Mouse (Mus musculus): ENCODE data around the gene Olfr1510. TPM values are rescaled to one million over a fixed set of nuclear protein-coding genes. Genes with fewer than 3 reads are reported as not detected.
"Not testable (repeated sequence)": the region's sequence is repeated elsewhere in the genome, so short reads cannot be mapped to it uniquely, and the experiment has no call there.

Gene Olfr1510
- not detected for total RNA-seq (2021)
- long read RNA-seq, experiment 1: 0 reads
- long read RNA-seq, experiment 2: 0 reads

DNA sequence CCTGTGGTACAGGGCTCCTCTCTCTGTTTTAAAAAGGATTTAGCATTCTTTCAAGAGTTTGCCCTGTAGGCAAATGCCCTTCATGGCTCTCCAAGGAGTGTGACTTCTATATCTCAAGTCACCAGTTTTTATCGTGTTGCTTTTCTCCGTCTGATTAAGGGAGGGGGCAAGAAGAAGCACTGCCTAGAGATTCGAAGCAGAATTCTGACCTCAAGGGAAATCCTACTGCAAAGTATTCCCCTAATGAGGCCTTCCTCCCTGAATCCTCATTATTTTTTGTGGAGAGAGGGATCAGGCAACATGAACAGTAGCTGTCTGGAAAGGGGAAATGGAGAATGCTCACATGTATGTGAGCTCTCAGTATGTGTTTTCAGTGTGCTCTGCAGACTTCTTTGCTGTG lies at the start of gene Olfr1510:
Gene Olfr1510 (minus strand): TSS at position 101 of the 400 bp plus-strand sequence.
- intact Hi-C loops (cut with DNase I; ENCODE audit: low total_unique reads): no loop called here
- DNase-seq: no peak

DNA sequence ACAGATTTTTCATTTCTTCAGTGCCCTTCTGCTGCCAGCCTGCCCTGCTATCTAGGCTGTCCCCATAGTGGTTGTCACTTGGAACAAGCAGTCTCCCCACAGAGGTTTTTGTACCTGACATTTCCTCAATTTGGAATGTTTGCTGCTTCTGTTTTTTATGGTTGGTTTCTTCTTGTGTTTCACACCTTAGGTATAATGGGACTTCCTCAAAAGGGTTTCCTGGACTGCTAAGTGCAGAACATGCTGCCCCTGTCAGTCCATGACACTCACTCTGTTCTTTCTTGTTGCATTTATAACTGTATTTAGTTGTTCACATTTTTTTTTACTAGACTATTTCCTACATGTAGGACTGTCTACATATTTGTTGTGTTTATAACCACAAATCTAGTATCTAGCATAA lies 47.8 kb upstream of the Olfr1510 start:
- intact Hi-C loops (cut with DNase I; ENCODE audit: low total_unique reads): no loop called here
- DNase-seq: no peak

DNA sequence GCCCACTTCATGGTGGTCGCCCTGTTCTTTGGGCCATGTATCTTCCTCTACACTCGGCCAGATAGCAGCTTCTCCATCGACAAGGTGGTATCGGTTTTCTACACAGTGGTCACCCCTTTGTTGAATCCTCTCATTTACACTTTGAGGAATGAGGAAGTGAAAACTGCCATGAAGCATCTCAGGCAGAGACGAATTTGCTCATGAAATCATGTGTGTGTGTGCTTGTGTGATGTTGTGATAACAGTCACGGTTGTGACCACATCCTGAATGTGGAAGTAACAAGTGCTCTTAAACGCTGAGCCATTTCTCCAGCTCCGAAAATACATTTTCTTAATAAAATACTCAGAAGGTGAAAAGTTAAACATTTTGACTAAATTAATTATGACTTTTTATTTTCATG lies 37.0 kb upstream of the Olfr1510 start:
- intact Hi-C loops (cut with DNase I; ENCODE audit: low total_unique reads): no loop called here
- DNase-seq: no peak

DNA sequence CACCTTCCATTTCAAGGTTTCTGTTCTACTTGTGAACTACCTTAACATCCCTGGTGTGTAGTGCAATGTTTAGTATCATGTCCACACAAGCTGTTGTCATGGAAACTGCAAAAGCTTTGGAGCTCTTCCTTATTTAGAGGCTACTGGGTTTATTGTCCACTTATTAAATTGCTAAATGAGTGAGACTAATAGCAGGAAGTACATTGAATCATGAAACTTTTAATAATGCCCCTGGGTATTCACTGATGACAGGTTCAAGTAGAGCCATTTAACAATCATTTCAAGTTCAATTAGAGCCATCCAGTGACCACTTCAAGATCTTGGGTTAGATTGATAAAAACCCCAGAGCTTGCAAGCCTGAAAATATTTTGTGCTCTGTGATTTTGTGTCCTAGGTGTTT lies 28.5 kb upstream of the Olfr1510 start, which contains the start of gene Olfr1509:
Gene Olfr1509 (plus strand): TSS at position 301 of the 400 bp plus-strand sequence.
- intact Hi-C loops (cut with DNase I; ENCODE audit: low total_unique reads): no loop called here
- no peak for DNase-seq

DNA sequence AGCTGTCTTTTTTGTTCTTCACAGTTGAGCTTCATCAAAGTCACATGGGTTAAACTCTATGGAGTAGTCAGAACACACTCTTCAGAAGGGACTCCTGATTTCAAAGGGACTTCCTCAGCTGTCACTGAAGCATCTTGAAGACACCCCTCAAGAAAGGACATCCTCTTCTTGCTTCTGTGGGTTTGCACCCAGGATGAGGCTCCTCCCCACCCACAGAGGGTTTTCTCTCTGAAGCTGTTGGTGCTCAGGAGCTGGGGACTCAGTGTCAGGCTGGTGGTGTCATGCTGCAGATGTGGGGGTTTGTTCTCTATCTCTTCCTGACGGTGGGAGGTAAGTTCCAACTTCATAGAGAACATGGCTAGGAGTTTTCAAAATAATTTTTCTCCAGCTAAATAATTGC lies 13.5 kb upstream of the Olfr1510 start:
- DNase-seq: no peak
- intact Hi-C loops (cut with DNase I; ENCODE audit: low total_unique reads): no loop called here

DNA sequence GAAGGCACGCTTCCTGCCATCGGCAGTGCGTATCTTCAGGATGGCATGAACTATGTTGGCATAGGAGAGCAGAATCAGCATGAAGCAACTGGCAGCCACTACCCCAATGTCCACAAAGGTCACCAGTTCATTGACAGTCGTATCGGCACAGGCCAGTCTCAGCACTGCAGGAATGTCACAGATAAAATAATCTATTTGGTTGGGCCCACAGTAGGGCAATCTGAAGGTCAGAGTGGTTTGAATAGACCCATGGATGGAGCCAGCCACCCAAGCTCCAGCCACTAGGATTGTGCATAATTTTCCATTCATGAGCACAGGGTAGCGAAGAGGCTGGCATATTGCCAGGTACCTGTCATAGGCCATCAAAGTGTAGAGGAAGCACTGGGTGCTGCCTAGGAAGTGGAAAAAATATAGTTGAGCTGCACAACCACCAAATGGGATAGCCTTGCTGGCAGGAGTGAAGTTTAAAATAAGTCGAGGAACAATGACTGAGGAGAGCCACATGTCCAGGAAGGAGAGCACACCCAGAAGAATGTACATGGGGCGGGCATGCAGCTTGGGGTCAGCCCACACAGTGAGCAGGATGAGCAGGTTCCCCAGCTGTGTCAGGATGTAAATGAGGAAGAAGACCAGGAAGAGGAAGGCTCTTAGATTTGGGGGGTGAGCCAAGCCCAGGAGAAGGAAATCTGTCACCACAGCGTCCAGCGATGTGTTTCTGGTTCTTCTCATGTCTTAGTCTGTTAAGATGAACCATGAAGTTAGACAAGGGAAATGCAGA lies 3.8 kb downstream of the Olfr1510 start:
- intact Hi-C loops (cut with DNase I; ENCODE audit: low total_unique reads); DNase-seq: not testable (repeated sequence)

DNA sequence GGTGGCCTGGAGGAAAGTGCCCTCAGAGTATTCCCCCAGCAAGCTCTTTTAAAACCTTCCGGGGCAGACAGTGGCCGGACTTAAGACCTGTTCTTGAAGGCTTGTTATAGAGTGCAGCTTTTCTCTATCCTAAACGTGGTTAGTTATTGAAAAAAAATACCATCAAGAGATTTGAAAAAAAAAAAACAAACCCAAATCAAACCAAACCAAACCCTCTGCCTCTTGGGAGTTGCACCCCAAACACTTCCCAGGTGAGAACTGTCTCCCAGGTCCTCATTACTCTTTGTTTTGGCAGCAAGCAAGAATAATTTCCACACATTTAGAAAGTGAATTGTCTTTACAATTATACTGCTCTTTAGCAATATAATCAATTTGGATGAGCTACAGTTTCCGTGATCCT lies 16.9 kb downstream of the Olfr1510 start, which contains the start of gene Olfr1511:
Gene Olfr1511 (minus strand): TSS at position 101 of the 400 bp plus-strand sequence.
- DNase-seq: no peak
- intact Hi-C loops (cut with DNase I; ENCODE audit: low total_unique reads): no loop called here

DNA sequence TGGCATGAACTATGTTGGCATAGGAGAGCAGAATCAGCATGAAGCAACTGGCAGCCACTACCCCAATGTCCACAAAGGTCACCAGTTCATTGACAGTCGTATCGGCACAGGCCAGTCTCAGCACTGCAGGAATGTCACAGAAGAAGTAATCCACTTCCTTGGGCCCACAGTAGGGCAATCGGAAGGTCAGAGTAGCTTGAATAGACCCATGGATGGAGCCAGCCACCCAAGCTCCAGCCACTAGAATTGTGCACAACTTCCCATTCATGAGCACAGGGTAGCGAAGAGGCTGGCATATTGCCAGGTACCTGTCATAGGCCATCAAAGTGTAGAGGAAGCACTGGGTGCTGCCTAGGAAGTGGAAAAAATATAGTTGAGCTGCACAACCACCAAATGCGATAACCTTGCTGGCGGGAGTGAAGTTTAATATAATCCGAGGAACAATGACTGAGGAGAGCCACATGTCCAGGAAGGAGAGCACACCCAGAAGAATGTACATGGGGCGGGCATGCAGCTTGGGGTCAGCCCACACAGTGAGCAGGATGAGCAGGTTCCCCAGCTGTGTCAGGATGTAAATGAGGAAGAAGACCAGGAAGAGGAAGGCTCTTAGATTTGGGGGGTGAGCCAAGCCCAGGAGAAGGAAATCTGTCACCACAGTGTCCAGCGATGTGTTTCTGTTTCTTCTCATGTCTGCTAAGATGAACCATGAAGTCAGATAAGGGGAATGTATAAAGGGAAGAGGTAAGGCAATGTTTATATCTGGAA lies 23.9 kb downstream of the Olfr1510 start:
- DNase-seq: not testable (repeated sequence)

DNA sequence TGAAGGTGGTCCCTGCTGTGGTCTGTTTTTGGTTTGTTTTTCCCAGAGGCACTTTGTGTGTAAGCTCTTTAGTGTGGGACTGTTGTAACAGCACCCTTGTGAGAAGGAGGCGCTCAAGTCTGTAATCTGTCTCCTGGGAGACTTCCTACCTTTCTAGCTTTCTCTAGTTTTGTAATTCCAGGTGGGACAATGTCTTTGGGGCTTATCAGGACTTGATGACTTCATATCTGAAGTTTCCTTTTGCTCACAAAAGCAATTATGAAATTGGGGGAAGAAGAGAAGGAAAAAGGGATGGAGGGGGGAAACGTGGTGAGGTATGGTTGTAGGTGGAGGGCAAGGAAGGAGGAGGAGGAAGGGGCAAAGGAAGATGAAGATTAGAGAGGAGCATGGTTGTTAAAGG lies 35.1 kb downstream of the Olfr1510 start, which contains the start of gene Olfr1512:
Gene Olfr1512 (minus strand): TSS at position 101 of the 400 bp plus-strand sequence.
- no peak for DNase-seq
- intact Hi-C loops (cut with DNase I; ENCODE audit: low total_unique reads): no loop called here

More for the DNA sequence above, 23.9 kb downstream of the Olfr1510 start:
- intact Hi-C loops (cut with DNase I; ENCODE audit: low total_unique reads): not testable (repeated sequence)

DNA sequence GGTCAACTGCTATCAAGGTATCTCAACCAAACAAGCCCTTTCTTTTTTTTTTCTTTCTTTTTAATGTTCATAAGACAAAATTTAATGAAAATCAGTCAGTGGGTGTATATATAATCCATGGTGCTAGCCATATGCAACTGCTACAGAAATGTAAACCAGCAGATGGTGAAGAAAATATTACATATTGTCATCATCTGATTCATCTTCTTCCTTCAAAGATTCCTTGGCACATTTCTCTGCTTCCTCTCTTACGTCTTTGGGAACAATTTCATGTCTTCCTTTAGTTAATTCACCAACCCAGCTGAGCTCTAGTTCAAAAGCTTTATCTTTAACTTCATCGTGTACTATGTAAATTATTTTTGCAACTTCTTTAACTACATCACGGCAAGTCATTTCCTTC lies 45.4 kb downstream of the Olfr1510 start:
- no peak for DNase-seq
- intact Hi-C loops (cut with DNase I; ENCODE audit: low total_unique reads): no loop called here

Other genes with a start within 250 kb of the Olfr1510 start
- gene Supt16, start 217.0 kb downstream of the Olfr1510 start, total RNA-seq (2021): 10 to 100 TPM; 15.7 to 16.1 TPM
- gene Chd8, start 156.6 kb downstream of the Olfr1510 start, total RNA-seq (2021): 10 to 100 TPM; 36.5 to 37.7 TPM
- gene Tox4, start 135.2 kb downstream of the Olfr1510 start, total RNA-seq (2021): 10 to 100 TPM; 31.9 to 33.1 TPM
- gene Rab2b, start 134.8 kb downstream of the Olfr1510 start, total RNA-seq (2021): 1 to 10 TPM; 3.7 to 5.0 TPM
- 10 to 100 TPM; 11.8 to 14.7 TPM for gene Mettl3, start 109.2 kb downstream of the Olfr1510 start, total RNA-seq (2021)
- 1 to 10 TPM; 1.9 to 2.4 TPM for gene Sall2, start 85.6 kb downstream of the Olfr1510 start, total RNA-seq (2021)
- not detected for gene Olfr1513, start 58.0 kb downstream of the Olfr1510 start, total RNA-seq (2021)
- not detected for gene Olfr1512, start 35.2 kb downstream of the Olfr1510 start, total RNA-seq (2021)
- not detected for gene Olfr1511, start 17.0 kb downstream of the Olfr1510 start, total RNA-seq (2021)
- gene Olfr1509, start 28.6 kb upstream of the Olfr1510 start, total RNA-seq (2021): not detected
- gene Olfr1508, start 53.1 kb upstream of the Olfr1510 start, total RNA-seq (2021): not detected
- gene Olfr1507, start 81.4 kb upstream of the Olfr1510 start, total RNA-seq (2021): not detected